Mouse (Mus musculus) adrenal gland, adult 2 months (tissue): ENCODE results near the gene Cavin4. TPM values are rescaled to one million over a fixed set of nuclear protein-coding genes. Genes with fewer than 3 reads are reported as not detected.
"Not testable (repeated sequence)": the region's sequence is repeated elsewhere in the genome, so short reads cannot be mapped to it uniquely, and the experiment has no call there.

Source experiments
- DNase-seq: peaks from one replicate; pipeline ENCODE4 v3.0.0; 2021
- polyA plus RNA-seq: library from polyadenylated mRNA; depleted of rRNA; stranded (reverse); fragments of >200 nt; gene quantifications from 2 replicates; pipeline ENCODE4 v1.2.3, GENCODE M21; 2012
- total RNA-seq, 2 experiments: library from RNA; stranded (reverse); gene quantifications; 2 replicates each; pipeline ENCODE4 v1.2.3; 2021

Gene Cavin4
- total and polyA plus RNA-seq, 3 experiments = 0.26 to 0.28 TPM; not detected in 1

DNA sequence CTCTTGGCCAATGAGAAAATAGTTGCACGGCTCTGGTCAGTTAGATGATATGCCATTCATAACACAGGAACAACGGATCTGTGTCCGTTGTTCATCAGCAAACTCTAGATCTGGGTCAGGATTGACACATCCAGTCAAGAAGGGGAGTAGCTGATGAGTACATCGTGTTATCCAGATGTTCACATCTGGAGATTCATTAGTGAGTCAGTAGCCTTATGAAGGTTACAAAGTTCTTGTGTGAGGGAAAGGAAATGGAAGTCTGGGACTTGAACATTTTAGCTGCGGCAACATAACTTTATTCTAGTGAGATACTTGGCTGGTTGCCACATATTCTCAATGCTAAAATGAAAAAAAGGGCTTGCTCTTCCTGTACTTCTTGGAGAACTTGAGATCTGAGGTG lies 9.6 kb downstream of the Cavin4 start:
- no peak for DNase-seq

DNA sequence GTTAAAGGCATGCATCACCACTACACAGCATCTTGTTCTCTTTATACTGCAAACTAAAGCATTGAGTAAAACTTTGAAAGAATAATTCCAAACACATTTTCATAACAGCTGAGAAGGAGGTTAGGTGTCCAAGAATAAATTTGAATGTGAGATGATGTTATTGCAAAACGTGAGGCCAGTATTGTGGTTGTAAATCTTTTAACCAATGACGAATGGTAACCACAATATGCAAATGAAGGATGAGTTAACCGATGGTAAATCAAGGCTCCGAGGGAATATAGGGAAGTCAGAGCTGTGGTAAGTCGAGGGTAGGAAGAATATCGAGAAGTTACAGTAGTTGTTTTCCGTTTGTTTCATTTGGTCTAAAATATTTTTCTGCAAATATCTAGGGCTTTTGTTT lies 11.1 kb downstream of the Cavin4 start:
- no peak for DNase-seq

DNA sequence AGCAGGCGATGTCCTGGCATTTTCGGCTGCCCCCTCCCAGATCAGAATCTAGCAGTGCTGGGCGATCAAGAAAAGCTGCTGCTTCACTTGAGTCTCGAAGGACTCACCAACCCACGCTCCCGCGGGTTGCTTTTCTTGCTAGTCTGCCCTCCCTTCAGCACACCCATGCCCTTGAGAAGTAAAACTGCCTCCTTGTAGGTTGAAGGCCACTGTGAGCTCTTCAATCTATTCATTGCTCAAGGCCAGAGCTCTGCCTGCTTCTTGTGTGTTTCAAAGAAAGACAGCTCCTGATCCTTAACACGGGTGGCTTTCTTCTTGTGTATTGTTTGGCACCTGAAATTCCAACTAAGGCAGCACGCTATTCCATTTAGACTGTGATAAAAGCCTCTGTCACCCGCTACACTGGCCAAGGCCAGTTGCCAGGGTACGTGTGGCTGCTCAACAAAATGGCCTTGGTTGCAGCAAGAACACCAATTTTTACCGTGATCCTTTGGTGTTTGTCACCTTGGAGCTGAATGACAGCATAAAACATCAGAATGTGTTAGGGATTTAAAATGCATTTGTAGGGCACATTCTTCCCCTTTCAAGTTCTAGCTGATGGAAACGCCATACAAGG lies 13.4 kb downstream of the Cavin4 start:
- peak; percentile 66 for DNase-seq

DNA sequence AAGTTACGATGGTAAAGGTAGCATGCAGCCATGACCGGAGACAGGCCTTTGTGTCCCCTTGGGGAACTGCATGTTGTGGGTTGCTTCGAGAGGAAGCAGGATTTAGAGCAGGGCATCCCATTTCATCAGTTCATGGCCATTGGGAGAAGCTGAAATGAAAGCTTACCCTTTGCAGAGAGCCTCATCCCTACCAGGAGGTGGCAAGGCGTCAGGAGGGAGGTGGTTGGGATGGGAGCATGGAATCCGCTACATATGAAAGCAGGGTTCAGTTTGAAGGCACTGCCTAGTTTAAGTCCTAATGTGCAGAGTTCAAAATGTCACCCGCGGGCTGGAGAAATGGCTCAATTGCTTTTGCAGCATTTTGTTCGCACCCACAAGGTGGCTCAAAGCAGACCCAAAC lies 14.0 kb downstream of the Cavin4 start:
- no peak for DNase-seq

DNA sequence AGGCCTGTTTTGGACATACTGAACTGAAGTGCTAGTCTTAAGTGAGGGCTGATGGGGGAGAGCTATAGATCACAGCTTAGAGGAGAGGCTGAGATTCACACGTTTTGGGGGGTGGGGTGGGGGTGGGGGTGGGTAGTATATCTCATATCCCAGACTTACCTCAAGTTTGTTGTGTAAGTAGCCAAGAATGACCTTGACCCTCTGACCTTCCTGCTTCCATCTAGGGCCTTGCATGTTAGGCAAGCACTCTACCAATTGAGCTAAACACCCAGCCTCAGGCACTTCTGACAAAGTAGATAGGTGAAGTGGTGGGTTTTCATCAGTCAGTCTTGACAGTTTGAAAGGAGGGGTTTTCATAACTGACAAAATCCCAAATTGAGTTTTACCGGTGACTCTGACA lies 14.5 kb downstream of the Cavin4 start:
- DNase-seq = no peak

DNA sequence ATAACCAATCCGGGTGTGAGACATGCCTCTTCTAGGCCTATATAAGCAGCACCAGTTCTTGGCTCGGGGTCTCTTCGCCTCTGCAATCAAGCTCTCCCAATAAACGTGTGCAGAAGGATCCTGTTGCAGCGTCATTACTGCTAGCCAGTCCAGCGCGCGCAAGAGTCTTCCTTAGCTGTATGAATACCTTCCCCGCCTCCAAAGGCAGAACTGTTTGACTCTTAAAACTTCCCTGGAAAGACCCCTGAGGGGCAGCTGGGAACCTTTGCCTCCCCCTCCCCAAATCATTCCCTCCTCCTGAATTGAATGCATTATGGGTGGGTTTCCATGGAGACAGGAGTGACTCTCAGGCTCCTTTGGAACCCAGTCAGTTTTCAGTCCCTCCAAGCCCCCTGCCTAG lies 15.5 kb downstream of the Cavin4 start:
- DNase-seq = no peak

- not testable (repeated sequence) for DNase-seq
These were observed 16.4 kb downstream of the Cavin4 start for GRCm38 (mm10) chr4:48679728-48680127.

DNA sequence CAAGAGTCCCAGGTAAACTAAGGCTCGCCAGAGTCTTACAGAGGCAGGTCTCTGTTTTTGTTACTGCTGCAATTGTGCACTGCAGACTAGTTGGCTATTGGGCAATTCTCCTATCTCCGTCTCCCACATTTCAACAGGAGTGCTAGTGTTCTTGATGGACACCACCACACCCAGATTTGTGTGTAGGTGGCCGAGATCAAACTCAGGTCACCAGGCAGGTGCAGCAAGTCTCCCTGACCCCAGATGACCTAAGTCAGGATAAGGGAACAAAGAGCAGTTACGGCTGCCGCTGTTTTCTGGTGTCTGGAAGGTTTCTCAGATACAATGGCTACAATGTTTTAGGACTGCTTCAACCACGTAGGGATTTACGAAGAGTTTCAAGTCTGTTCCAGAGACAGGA lies 16.9 kb downstream of the Cavin4 start:
- no peak for DNase-seq

DNA sequence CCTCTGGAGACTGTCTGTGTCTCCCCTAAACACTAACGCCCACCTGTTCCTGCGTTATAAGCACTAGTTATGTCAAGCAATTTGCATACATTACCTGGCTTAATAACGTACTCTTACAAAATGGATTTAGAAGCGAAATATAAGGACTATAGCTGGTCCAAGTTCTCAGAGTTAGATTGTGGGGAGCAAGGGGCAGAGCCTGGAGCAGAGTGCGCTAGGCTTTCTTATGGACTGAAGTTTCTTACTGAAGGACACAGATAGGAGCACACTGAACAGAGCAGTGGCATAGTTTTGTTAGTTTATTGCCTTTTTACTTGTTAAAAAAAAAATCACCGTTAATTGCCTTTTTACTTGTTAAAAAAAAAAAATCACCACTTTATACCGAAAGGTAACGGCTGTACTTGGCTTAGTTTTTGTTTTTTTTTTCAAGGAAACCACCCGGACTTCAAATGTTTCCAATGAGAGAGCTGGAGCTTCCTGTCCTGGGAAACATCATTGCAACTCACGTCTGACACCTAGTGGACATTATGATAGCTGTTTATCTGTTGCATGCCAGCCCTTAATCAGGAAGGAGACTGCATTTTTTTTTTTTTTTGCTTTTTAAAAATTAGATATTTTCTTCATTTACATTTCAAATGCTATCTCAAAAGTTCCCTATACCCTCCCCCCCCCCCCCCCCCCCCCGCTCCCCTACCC lies 17.5 kb downstream of the Cavin4 start:
- DNase-seq = peak; percentile 48

DNA sequence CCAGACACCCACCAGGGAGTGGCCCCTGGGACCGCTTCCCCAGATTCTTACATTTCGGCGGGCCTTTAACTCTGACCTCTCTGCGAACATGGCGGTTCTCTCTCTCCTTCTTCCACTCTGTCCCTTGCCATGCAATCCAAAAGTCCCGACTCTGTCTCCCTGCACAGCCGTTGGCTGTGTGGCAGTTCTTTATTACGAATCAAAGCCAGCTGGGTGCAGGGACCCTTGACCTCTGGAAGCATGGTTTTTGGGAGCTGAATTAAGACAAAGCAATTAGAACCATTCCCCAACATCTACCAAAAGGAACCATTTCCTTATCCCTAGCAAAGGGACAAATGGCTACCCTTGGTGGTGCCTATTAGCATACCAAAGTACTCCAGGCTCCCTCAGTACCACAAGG lies 19.8 kb downstream of the Cavin4 start:
- DNase-seq = no peak

DNA sequence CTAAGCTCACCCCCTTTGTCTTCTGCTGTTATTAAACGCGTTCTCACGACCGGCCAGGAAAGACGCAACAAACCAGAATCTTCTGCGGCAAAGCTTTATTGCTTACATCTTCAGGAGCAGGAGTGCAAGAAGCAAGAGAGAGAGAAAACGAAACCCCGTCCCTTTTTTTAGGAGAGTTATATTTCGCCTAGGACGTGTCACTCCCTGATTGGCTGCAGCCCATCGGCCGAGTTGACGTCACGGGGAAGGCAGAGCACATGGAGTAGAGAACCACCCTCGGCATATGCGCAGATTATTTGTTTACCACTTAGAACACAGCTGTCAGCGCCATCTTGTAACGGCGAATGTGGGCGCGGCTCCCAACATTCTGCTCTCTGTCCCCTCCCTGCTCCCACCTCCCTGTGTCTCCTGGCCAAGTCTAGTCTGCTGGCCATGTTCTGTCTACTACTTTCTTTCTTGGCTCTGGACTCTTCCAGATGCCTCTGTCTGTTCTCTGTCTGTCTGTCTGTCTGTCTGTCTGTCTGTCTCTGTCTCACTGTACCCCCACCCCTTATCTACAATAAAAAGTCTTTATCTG lies 20.4 kb downstream of the Cavin4 start:
- not testable (repeated sequence) for DNase-seq

- DNase-seq = no peak
These were observed 21.4 kb downstream of the Cavin4 start for GRCm38 (mm10) chr4:48684593-48685187.

- DNase-seq = no peak
These were observed 24.8 kb downstream of the Cavin4 start for GRCm38 (mm10) chr4:48688148-48688547.

DNA sequence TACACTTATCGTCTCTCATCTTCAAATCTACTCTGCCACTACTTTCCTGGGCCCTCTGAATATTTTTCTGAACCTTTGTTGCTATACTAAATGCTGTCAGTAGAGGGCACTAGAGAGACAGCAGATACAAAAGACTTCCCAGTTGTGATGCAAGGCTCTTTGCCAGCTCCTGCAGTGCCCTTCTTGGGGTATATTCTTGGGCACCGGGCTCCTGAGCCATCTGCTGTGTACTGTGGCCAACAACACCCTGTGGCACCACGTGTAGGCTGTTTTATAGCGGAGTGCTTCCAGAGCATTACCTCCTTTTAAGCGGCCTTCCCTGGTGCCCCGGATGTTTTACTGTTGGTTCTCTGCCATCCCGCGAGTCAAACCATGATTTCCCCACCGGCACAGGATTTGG lies 27.3 kb downstream of the Cavin4 start:
- DNase-seq = no peak

DNA sequence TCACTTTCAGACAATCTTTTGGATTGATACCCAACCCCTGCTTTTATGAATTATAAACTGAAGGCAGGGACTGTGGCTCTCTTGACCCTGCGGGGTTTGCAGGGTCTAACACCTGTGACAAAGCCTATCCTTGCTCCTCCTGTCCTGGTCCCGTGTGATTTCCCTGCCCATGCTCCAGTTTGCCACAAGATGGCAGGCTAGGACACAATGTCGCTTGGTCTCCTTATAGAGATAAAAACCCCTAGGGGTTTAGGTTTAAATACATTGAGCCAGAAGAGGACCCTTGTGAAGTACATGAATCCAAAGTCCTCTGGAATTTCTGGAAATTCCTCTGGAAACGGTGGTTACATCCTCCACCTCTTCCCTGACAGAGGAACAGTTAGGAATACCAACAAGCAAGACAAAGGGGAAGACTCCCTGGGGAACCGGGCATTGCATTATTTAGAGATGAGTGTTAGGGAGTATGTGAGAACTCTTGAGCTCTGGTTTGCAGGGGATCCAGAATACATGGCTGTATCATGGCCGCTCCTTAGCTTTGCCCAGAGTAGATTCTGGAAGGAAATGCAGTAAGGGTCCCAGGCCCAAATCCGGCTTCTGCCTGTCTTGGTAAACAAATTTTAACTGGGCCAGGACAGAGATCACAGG lies 28.6 kb downstream of the Cavin4 start:
- DNase-seq = peak; percentile 28

DNA sequence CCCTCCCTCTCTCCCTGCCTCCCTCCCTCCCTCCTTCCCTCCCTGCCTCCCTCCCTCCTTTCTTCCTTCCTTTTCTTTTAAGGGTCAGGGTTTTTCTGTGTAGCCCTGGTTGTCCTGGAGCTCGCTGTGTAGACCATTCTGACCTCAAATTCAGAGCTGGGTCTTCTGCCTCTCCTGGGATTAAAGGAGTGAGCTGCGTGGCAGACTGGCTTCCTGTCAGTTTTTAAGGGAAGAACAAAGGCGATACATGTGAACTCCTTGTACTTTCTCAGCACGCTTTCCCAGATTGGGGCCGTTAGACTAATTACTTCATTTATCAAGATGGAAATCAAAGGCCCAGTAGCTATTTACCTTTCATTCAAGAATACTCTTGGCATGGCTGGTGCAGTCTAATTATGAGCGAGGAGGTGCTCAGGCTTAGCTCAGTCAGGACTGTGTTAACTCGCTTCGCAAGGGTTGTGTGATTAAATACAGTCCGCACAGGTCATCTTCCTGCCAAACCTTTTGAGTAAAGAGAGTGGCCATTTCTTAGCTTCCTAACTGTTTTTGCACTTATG lies 29.5 kb downstream of the Cavin4 start:
- DNase-seq = no peak

DNA sequence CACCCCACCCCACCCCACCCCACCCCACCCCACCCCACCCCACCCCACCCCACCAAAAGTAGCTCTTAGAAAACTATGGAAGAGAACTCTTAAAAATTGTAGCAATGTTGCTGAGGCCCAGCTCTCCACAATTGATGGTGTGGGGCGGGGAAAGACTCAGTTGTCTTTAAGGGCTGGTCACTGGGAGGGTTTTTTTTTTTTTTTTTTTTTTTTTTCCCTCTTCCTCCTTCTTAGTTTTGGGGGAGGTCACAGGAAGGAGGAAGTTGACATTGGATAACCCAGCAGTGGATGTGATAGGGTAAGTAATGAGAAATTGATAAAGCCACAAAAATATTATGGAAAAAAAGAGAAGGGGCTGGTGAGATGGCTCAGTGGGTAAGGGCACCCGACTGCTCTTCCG lies 33.4 kb downstream of the Cavin4 start:
- no peak for DNase-seq

GRCm38 (mm10) chr4:48697302-48697701 lies 34.0 kb downstream of the Cavin4 start:
- no peak for DNase-seq

- no peak for DNase-seq
These were observed 52.7 kb downstream of the Cavin4 start for GRCm38 (mm10) chr4:48715865-48716650.

GRCm38 (mm10) chr4:48716817-48717216 lies 53.5 kb downstream of the Cavin4 start:
- no peak for DNase-seq
